Mouse (Mus musculus) mouse trophoblast stem cell (cell line): Measurements from ENCODE around the gene Cavin1.

Experiments used
- in situ Hi-C, 2 experiments: fragments of 300-500 bp; cut with MseI, MboI; formaldehyde crosslinking; loops; 2 replicates in 1 of 2; 3 replicates in 1 of 2; pipeline ENCODE4 v1.15.1; 2025

The Cavin1 gene

DNA sequence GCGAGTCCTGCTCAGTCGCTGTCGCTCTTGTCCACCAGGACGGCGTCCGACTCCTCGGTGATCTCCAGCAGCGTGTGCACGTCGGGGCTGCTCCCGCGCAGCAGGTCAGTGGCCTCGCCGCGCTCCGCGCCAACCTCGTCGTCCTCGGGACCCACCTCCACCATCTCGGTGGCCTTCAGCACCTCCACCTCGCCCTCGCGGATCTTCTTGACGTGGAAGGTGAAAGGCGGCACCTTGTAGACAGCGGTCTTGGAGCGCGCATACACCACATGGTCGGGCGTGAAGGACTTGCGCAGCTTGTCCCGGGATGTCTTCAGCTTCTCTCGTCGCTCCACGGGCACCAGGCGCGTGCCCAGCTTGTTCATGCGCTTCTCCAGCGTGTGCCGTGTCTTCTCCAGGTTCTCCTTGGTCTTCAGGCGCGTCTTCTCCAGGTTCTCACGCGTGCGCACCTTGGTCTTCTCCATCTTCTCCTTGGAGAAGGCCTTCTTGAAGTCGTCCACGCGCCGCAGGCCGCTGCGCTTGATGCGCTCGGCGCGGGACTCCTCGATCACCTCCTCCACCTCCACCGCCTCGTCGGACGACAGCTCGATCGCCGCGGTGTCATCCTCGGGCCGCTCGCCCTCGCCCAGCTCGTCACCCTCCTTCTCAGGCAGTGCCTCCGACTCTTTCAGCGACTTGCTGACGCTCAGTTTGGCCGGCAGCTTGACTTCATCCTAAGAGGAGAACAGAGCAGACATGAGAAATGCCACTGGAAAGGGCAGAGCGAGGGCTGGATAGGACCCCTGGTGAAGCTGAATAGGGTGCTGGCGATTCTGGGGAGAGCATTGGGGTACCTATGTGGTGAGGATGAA, 11.8 kb downstream of the Cavin1 start:
- in situ Hi-C loops = no loop called here

DNA sequence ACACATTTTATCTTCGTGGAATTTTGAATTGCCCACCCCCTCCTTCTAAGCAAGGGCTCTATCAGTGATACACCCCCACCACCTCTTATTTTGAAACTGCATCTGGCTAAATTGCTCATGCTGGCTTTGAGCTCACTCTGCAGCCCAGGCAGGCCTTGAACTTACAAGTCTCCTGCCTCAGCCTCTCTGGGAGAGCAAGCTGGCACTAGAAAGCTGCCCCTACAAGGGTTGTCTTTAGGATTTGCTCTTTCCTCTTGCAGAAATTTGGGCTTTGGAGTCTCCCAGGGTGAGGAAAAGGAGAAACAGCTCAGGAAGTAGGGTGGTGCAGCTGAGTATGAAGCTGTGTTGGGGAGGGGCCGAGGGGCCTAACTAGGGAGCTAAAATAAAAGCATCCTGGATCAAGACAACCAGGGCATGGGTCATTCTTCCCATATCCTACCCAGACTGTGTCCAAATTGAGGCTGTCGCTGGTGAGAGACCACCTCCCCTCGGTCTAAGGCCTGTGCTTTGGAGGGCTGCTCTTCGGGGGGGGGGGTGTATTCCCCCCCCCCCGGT, 12.7 kb downstream of the Cavin1 start:
- in situ Hi-C loops = no loop called here

DNA sequence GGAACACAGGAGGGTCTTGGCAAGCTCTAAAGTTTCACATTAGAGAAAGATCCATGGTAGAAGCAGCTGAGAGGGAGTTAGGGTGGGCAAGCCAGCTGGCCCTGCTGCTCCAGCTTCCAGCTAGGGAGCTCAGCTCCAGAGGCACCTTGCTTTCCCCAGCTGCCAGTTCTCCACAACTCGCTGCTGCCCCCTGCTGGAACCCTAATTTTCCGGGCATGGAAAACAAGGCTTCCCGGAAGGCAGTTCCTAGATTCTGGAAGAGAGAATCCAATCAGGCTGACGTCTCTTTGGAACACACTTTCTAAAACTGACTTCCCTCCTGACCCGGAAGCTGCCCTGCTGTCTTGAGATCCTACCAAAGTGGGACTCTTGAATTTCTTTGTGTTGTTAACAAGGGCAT, 13.4 kb downstream of the Cavin1 start:
- in situ Hi-C loops = no loop called here

DNA sequence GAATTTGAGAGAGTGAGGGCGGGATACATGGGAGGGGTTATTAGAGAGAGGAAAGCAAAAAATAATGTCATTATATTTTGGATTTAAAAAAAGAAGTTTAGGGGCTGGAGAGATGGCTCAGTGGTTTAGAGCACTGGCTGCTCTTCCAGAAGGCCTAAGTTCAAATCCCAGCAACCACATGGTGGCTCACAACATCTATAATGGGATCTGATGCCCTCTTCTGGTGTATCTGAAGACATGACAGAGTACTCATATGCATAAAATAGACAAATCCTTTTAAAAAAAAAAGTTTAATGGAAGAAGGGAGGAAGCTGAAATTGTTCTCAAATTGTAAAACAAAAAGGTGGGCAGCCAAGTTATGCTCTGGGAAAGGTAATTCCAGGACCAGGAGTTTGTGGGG, 21.1 kb downstream of the Cavin1 start:
- in situ Hi-C loops = loop anchor here (5.0 kb wide), 1 partner anchor 57 kb away; no protein-coding TSS in a partner anchor

DNA sequence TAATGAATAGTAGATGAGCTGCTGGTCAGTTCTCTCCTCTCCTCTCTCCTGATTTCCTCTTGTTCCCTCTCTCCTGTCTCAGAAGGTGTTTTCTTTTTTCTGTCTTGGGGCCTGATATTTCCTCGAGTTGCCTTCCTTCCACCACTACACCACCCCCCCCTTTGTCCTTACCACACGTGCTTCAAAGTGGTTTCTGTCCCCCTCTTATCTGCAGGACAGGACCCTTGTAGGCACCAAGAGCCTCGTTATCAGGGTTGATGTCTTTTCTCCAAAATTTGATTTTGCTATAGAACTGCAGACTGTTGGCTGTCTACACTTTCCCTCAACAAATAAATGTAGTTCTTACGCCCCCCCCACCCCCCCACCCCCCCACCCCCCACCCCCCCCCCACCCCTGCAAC, 22.4 kb downstream of the Cavin1 start:
- in situ Hi-C loops = loop anchor here (5.0 kb wide), 1 partner anchor 56 kb away; no protein-coding TSS in a partner anchor

DNA sequence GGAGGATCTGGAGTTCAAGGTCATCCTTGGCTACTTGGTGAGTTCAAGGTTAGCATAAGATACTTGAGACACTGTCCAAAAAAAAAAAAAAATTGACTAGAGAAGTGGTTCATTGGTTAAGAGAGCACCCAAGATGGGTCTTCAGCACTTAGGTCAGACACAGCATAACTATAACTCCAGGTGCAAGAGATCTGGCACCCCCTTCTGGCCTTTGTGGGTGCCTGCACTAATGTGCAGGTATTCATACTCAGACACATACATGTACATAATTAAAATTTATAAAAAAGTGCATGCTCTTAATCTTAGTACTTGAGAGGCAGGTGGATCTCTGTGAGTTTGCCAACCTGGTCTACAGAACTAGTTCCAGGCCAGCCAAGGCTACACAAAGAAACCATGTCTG, 23.1 kb downstream of the Cavin1 start:
- in situ Hi-C loops = loop anchor here (5.0 kb wide), 1 partner anchor 55 kb away; no protein-coding TSS in a partner anchor

DNA sequence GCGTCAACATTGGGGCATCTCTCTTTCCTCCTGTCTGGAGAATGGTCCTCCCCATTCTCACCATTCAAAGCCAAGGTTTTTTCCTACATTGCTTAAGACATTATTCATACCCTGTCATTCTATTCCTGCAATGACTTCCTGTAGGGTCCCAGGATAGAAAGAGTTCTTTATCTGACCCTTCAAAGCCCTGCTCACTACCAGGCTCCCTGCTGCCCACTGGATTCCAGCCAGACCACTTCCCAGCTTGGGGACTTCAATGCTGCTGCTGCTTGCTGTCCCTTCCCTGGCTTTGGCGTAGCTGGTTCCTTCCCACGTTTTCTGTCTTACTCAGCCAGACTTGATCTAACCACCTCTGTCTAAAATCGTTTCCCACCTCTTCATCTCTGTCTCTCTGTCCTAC, 23.8 kb downstream of the Cavin1 start:
- in situ Hi-C loops = loop anchor here (5.0 kb wide), 1 partner anchor 55 kb away; no protein-coding TSS in a partner anchor

DNA sequence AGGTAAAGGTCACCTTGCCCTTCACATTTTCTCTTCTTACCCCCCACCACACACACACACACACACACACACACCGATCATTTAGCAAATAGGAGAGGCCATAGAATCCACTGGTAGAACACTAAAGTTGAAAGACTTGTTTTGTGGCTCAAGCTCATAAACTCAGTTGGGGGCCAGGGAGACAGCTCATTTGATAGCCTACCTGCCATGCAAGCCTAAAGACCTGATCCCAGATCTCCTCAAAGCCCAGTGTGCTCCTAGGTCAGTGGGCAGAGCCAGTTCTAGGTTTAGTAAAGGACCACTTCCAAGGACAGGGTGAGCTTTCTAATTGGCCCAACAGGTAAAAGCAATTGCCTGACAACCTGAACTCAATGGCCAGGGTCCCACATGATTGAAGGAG, 28.3 kb downstream of the Cavin1 start:
- in situ Hi-C loops = no loop called here

DNA sequence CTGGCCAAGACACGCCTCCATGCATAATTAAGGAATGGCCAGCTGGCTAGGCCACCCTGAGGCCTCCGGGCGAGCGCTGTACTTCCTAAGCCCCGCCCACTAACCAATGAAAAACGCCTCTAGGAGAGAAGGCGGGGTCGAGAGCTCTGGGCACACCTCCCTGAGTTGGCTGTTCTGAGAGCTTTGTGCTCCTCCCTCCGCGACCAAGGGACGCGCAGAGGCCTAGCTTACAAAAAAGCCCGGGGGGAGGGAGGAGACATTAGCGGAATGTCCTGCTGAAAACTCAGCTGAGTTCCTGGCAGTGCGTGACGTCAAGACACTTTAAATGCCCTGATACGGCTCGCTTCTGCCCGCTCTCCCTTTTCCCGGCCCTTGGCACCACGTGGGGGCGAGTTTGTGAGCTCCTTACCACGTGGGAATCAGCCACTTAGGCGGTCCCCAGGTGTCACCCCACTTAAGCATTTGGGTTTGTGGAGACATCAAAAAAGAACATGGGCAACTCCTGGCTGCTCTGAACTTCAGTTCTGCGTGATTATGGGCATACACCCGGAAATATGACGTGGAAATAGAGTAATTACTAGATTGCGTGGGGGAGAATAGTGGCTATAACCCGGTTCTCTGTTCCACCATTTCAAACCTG, 31.1 kb downstream of the Cavin1 start, which contains the start of gene Stat3:
Gene Stat3, minus strand, starts transcription at position 29 of the 640 bp plus-strand sequence.
- in situ Hi-C loops = no loop called here

DNA sequence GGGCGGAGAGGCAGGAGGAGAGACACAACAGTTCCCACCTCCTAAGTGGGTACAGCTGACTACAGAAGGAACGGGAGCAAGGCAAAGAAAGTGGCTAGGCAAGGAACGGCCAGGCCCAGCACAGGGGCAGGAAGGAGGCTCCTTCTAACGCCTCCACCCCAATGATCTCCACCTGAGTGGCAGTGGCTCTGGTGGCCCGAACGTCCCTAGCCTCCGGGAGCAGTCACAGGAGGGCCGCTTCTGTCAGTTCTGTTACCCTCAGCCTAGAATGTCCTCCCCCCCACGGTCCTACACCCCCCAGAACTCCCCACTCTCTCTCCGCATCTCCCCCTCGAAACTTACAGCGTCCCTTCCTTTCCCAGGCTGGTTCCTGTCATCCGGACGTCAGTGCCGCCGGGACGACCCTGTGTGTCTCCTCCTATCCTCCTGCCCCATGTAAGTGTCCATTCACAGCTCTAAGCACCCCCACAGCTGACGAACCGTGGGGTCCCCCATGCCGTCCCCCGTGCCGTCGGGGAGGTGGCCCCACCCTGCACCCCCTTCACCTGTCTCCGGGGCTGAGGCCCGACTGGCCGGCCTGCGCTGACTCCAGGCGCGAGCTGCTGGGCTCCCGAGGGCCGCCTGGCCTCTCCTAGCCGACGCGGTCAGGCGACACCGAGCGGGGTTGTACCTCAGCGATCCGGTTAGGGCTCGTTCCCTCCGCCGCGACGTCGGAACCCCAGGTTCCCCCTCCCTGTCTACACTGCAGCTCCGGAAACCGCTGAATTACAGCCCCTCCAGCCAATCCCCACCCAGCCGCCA, 31.8 kb downstream of the Cavin1 start:
- in situ Hi-C loops = no loop called here

DNA sequence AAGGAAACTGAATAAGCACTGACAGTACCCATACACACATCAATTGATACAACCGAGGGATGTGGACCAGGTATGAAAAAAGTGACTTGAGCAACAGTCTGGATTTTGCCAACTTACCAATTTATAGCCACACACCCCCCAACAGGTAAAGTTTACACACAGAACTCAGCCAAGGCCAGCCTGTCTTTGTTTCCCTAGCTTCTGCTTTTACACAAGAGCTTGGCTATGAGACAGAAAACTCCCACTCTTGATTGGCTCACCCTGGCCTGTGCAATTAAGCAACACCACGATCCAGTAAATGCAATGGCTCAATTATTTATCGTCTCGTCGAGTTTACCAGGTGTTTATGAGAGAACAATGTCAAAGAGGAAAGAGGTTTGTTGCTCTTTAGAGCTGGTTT, 32.6 kb downstream of the Cavin1 start:
- in situ Hi-C loops = no loop called here

DNA sequence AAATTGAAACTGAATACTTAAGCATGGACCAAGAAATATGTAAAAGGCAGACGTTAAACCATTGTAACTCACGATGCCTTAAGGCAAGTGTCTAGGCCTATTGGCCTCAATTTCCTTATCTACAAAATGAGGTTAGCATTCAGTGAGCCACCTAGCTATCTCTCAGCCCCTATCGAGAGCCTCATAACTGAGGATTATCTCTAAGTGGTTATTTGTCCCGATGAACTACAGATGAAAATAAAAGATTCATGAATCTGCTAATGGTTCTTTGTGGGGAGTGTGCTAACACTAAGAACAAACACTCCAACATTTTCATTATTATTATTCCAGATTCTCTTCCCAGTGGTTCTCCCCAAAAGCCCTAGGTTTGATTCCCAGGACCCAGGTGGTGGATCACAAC, 33.4 kb downstream of the Cavin1 start:
- in situ Hi-C loops = no loop called here

DNA sequence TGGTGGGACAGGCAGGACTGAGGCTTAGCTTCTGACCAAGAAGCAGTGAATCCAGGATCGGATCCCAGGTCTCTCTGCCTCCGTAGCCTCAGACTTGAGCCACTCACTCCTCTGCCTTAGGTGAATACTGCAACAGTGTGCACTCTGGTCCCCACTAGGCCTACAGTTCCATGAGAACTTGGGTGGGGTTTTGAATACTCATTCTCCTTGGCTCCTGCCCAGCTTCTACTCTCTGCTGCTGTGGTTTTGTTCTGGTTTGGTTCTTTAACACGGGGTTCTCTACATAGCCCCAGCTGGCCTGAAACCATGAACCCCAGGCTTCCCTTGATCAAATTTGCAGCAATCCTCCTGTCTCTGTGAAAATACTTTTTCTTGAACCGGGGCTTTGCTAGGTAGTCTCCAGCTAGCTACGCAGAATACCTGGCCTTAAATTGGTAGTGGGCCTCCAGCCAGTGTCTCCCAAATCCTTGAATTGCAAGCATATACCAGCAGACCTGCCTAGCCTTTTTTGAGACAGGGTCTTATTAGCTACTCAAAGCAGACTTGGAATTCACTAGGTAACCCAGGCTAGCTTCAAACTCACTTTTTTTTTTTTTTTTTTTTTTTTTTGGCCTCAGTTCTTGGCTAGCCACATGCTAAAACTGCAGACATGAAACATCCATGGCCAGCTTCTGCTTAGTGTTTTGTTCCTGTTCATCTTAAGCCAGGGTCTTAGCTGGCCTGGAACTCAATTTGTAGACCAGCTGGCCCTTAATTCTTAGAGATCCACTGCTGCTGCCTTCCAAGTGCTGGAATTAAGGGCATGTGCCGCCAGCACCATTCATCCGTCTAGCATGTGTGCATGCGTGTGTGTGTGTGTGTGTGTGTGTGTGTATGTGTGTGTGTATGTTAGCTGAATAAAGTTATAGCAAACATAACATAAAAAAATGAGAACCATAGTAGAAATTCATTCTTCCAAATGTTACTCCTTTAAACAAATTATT, 35.0 kb downstream of the Cavin1 start:
- in situ Hi-C loops = no loop called here

DNA sequence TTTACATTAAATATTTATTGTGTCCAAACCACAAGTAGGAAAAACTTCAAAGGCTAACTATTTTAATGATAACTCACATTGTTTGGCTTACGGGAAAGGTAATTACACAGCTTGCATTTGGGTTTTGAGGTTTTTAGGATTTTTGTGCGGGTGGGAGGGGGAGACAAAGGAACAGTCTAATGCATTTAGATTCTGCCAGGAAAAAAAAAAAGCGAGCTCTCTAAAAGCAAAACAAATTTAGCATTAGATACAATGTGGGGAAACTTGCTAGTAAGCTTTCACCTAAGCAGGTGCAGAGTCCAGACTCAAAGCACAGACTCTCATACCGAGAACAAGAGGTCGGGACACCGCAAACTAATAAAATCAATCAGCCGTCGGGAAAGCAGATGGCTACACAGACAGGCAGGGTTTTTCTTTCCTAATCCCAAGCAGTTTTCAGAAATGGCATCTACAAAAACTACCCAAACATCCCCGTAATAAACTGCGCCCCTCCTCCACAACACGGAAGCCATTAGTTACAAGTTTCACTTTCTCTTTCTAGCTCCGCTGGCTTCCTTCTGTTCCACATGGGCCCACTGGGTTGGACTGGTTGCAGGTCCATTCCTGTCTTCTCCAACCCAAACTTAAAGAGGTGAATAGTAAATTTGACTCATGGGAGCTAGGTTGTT, 39.3 kb downstream of the Cavin1 start:
- in situ Hi-C loops = no loop called here

DNA sequence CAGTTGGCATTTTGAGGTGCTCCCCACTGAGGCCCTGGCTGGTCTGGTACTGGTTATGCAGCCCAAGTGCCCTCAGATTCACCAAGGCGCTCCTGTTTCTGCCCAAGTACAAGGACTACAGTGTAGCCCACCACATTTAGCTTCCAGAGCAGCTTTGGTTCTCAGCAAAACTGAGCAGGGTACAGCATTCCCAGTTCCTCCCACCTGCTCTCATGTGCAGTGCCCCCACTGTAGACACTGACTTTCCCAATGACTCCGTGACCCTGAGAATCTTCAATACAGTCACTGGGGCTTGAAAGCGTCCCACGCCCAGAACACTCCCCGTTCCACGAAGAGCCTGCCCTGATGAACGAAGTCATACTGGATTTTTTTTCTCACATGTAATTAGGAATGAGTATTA, 40.1 kb downstream of the Cavin1 start:
- in situ Hi-C loops = no loop called here

DNA sequence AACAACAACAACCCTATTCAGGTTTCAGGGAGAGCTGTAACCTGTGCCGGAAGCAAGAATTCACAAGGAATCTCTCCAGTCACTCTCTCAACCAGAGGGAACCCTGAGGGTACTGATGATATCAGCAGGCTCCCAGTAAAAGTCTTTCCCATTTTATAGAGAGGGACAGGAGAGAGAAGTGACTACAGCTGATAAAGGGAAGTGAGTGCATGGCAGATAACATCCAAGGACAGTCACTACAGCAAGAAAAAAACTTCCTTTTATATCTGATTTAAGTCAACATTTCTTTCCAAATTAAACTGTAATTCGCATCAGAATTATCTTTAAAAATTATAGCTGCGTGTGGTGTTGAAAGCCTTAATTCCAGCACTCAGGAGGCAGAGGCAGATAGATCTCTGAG, 43.3 kb downstream of the Cavin1 start:
- in situ Hi-C loops = no loop called here

DNA sequence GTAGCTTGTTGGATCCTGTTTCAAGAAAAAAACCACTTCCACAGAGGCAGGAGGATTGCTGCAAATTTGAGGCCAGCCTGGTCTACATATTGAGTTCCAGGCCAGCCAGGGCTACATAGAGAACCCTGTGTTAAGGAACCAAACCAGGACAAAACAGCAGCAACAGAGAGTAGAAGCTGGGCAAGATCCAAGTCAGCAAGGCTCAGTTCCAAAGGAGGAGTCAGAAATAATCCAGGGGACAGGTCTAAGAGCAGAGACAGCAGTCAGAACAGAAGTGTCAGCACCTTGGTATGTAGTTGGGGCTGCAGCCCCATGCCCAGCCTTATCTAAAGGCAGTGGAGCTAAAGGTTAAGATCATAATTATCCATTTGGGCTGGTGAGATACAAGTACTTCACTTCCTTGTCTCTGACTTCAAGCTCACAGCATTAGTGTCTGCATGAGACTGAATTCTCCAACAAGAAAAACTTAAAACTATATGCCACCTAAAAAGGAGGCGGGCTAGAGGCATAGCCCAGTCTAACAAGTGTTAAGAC, 46.2 kb downstream of the Cavin1 start:
- in situ Hi-C loops = no loop called here

DNA sequence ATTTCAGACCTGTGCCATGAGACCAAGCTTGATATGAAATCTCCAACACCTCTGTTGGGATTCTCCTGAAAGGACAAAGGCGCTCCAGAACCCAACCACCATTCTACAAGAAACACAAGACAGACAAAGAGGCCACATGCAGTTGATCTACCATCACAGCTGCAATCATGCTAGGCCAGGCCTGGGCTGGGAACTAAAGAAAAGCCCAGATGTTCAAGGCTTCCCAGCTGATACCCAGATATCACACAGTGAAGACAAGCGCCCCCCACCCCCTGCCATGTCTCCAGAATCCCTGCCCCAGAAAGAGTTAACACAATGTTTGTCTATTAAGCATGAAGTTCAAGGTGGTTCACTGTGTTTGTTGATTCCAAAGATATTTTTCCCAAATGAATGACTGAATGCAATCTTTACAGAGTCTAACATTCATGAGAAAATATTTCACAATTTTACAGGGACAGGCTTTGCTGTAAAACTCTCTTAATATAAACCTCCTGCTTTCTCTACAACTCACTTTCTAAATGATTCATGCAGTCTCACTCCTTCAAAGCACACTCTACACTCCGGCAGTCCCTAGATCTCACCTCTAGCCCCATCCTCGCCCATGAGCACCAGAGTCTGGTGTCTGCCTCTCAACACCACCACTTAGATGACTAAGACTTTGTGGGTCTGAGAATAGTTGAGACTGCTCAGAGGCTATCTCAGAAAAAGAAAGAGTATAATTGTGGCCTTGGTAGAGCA, 49.6 kb downstream of the Cavin1 start:
- in situ Hi-C loops = no loop called here

DNA sequence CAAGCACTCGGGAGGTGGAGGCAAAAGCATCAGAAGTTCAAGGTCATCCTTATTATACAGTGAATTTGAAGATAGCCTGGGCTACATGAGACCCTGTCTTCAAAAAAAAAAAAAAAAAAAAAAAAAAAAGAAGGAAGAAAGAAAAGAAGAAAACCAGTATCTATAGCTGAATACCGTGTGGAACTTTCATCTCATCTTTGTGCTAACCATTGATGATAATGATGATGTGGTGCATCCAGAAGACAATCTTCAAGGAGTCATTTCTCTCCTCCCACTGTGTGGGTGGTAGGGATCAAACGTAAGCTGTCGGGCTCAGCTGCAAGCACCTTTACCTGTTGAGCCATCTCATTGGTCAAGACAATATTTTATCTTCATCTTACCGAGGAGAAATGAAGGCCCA, 52.7 kb downstream of the Cavin1 start:
- in situ Hi-C loops = no loop called here
